Mouse (Mus musculus) kidney, adult 2 months (tissue): ENCODE data around the gene Sat2.

Experiments used
- CTCF ChIP-seq: fragments of 200-500 bp; conservative IDR thresholded peaks from 2 replicates; pipeline ENCODE4 v1.5.1; 2011; ENCODE audit warnings: low read depth, mild to moderate bottlenecking, control low read depth, low read length, moderate library complexity, mixed read lengths; ENCODE audit not compliant: insufficient read depth, insufficient read length
- POLR2A ChIP-seq: fragments of 200-500 bp; IDR thresholded peaks from one replicate; pipeline ENCODE4 v1.6.1; 2011; ENCODE audit warnings: low read depth, low read length, control low read depth

DNA sequence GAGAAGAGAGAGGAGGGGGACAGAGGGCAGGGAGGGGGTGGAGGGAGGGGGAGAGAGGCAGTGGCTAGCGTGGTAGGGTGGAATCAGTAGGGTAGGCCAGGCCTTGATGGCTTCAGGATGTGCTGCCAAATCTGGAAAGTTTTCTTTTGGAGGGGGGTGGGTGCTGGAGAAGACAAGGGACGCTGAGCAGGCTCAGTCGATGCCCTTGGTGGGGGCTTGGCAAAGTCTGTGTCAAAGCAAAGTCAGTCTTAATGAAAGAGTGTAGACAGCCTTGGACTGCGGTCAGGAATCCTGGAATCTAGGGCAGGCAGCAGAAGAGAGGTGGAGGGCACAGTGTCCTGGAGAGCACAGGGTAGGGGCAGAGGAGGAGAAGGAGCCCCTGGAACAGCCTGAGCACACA lies 10.9 kb upstream of the Sat2 start:
- TF ChIP-seq CTCF (no peak), POLR2A (no peak)
